ENCODE assay signal across 8 mouse cellular contexts in genomic region chr5:122707276-122708181, GRCm38 (mm10). TPM values are rescaled to one million over a fixed set of nuclear protein-coding genes. Genes with fewer than 3 reads are reported as not detected.
DNase-seq lines count a peak whose midpoint lies in the region; ATAC-seq and TF ChIP-seq lines count a peak whose summit lies in the region.

Gene P2rx4 (plus strand): TSS chr5:122707544.

- DNase-seq in forebrain, embryonic 14.5 days (ENCODE audit: low spot score), result peak; percentile 87
- DNase-seq in heart, postnatal 14 days, result peak; percentile 80 to 82
- DNase-seq in layer of hippocampus, adult 18-20 months (ENCODE audit: low spot score in 2 of 2), result peak; percentile 75 to 88
- DNase-seq in lung, adult 2 months, result peak; percentile 84
- peak; percentile 79 to 84 for DNase-seq in thymus, adult 18-20 months

- peak; percentile 21 for TF ChIP-seq CTCF in ES-Bruce4 (IDR thresholded peaks at IDR 0.05; ENCODE audit: low read depth, low read length)
- no peak for TF ChIP-seq CTCF in lung, adult 2 months (IDR thresholded peaks at IDR 0.05; ENCODE audit: insufficient read depth, low read length)

- H3K4me1 ChIP-seq in ES-Bruce4 (ENCODE audit: control insufficient read depth, insufficient read depth, low read length), result no peaks in the 10 kb centered on the region
- peaks cover 6% of the 10 kb centered on the region; the same call in 1 of the 2 replicates for H3K4me1 ChIP-seq in forebrain, embryonic 14.5 days (ENCODE audit: control insufficient read depth, insufficient read depth, low read length)
- peaks cover 4% of the 10 kb centered on the region; the same call in 1 of the 2 replicates for H3K4me1 ChIP-seq in lung, adult 2 months (ENCODE audit: control insufficient read depth, insufficient read depth, low read length)

- H3K36me3 ChIP-seq in ES-Bruce4 (ENCODE audit: control insufficient read depth, insufficient read depth, low read length, poor library complexity, severe bottlenecking), result no peaks in the 10 kb centered on the region
- H3K36me3 ChIP-seq in forebrain, embryonic 14.5 days (ENCODE audit: control insufficient read depth, insufficient read depth, low read length), result no peaks in the 10 kb centered on the region

- peak; percentile 84 for ATAC-seq in cerebellum, adult (ENCODE audit: insufficient number of reproducible peaks, low FRiP score, low TSS enrichment)
- ATAC-seq in forebrain, embryonic 14.5 days, result peak; percentile 92
- peak; percentile 78 for ATAC-seq in neutrophil, adult 5-6 weeks (ENCODE audit: extremely low read depth, insufficient number of reproducible peaks, low FRiP score, poor library complexity, severe bottlenecking)

- H3K9me3 ChIP-seq in ES-Bruce4 (replicated peaks; ENCODE audit: control insufficient read depth, insufficient read depth, low read length, poor library complexity, severe bottlenecking), result no peaks in the 10 kb centered on the region
- no peaks in the 10 kb centered on the region for H3K9me3 ChIP-seq in forebrain, embryonic 14.5 days (replicated peaks; ENCODE audit: control insufficient read depth, low read length)

- H3K4me3 ChIP-seq in ES-Bruce4 (ENCODE audit: low read depth, low read length), result peak within 1 kb of the TSS; percentile 76
- peak within 1 kb of the TSS; percentile 57 for H3K4me3 ChIP-seq in forebrain, embryonic 14.5 days (ENCODE audit: low read depth, low read length)
- H3K4me3 ChIP-seq in lung, adult 2 months (replicated peaks; ENCODE audit: extremely low read depth, low read depth, low read length), result peak within 1 kb of the TSS; percentile 92

- peak within 1 kb of the TSS; percentile 12; the same call in 1 of the 2 replicates for H3K27ac ChIP-seq in ES-Bruce4 (ENCODE audit: insufficient read depth, low read length)
- H3K27ac ChIP-seq in forebrain, embryonic 14.5 days (ENCODE audit: low read depth, low read length), result peak within 1 kb of the TSS; percentile 45; the same call in 1 of the 2 replicates

- no peaks in the 10 kb centered on the region for H3K27me3 ChIP-seq in ES-Bruce4 (ENCODE audit: control insufficient read depth, insufficient read depth, low read length, poor library complexity, severe bottlenecking)
- no peaks in the 10 kb centered on the region for H3K27me3 ChIP-seq in forebrain, embryonic 14.5 days (replicated peaks; ENCODE audit: control insufficient read depth, insufficient read depth, low read length)

- intact Hi-C loops in heart, postnatal 14 days (cut with DNase I), result loop anchor here (5.0 kb wide), 1 partner anchor 60 kb away; no protein-coding TSS in a partner anchor

- peak; percentile 68; the same call in 1 of the 2 replicates for TF ChIP-seq EP300 in ES-Bruce4 (IDR thresholded peaks at IDR 0.05; ENCODE audit: insufficient read depth, low read depth, low read length)

- TF ChIP-seq POLR2A in ES-Bruce4 (IDR thresholded peaks at IDR 0.05; ENCODE audit: insufficient read depth, low read length), result no peak
- TF ChIP-seq POLR2A in lung, adult 2 months (IDR thresholded peaks at IDR 0.05; ENCODE audit: borderline replicate concordance, extremely low read depth, low read depth, low read length), result peak; percentile 63; the same call in 1 of the 2 replicates

- WGBS in forebrain, embryonic 14.5 days, result 1% methylated on average over 62 of the region's 66 CpGs
- WGBS in lung, adult 2 months, result under 1% methylated on average over 66 of the region's 66 CpGs

- H3K4me2 ChIP-seq in forebrain, embryonic 14.5 days (ENCODE audit: low read length), result peak within 1 kb of the TSS; percentile 62

- peak within 1 kb of the TSS; percentile 40 for H3K9ac ChIP-seq in ES-Bruce4 (ENCODE audit: low read depth, poor library complexity, severe bottlenecking)
- peak within 1 kb of the TSS; percentile 82 for H3K9ac ChIP-seq in forebrain, embryonic 14.5 days (ENCODE audit: low read length)

RNA-seq across cellular contexts. Expression of gene P2rx4, which starts in this region (rescaled TPM):
- 21.0 and 25.8 TPM in 2 replicates for polyA plus RNA-seq in ES-Bruce4 (2011; ENCODE audit: insufficient read depth, insufficient read length, low read depth, missing spikeins)
- 6.6 and 8.6 TPM in 2 replicates for polyA plus RNA-seq in forebrain, embryonic 14.5 days (2014; fragmentation: Nextera tagmentation; extraction: Ambion mirVana)
- 10 to 100 TPM; 13.5 to 14.1 TPM for total RNA-seq in heart, postnatal 14 days (2021)
- 10 to 100 TPM; 12.6 to 15.0 TPM for total RNA-seq in layer of hippocampus, adult 18-20 months (2021)
- 87.8 and 112 TPM in 2 replicates for polyA plus RNA-seq in lung, adult 2 months (2012; rRNA removed)
- 31.6 and 36.3 TPM in 2 replicates for total RNA-seq in neutrophil, adult 5-6 weeks (2017)

Comparison
In these comparisons a context has a peak if more than half of its experiments do, and no peak if none do; other contexts are left out.
1. Peak in every context shown above with its lines: DNase-seq, ATAC-seq, H3K4me3 ChIP-seq and H3K27ac ChIP-seq.